Mouse (Mus musculus): ENCODE measurements at regions not wholly inside any gene's neighbourhood (a gene's known extent, or its start where the extent isn't known, plus 50 kb on each side); places are given as distances from the start of the nearest gene placed in this dataset.
A peak's percentile ranks its signal among the peaks of the same experiment; 100 is the strongest.
"Not testable (repeated sequence)": the region's sequence is repeated elsewhere in the genome, so short reads cannot be mapped to it uniquely, and the experiment has no call there.

GRCm38 (mm10) chr15:43581246-43581645 lies 3447.1 kb downstream of the 9330182O14Rik start:
- no peak for DNase-seq

GRCm38 (mm10) chr15:43585751-43586150 lies 3451.6 kb downstream of the 9330182O14Rik start:
- DNase-seq: no peak

GRCm38 (mm10) chr15:43588021-43588420 lies 3453.9 kb downstream of the 9330182O14Rik start:
- DNase-seq: no peak

- no peak for DNase-seq
Measured at GRCm38 (mm10) chr15:43607700-43608099, 3473.5 kb downstream of the 9330182O14Rik start.

GRCm38 (mm10) chr15:43609901-43610300 lies 3475.7 kb downstream of the 9330182O14Rik start:
- DNase-seq: no peak

GRCm38 (mm10) chr15:43614004-43614661 lies 3480.0 kb downstream of the 9330182O14Rik start:
- no peak for DNase-seq

- DNase-seq: no peak
Measured at GRCm38 (mm10) chr15:43615727-43616126, 3481.6 kb downstream of the 9330182O14Rik start.

GRCm38 (mm10) chr15:43624431-43624965 lies 3490.3 kb downstream of the 9330182O14Rik start:
- DNase-seq: no peak

- DNase-seq: no peak
Measured at GRCm38 (mm10) chr15:43625021-43625510, 3490.9 kb downstream of the 9330182O14Rik start.

- DNase-seq: no peak
Measured at GRCm38 (mm10) chr15:43650818-43651500, 3516.8 kb downstream of the 9330182O14Rik start.

GRCm38 (mm10) chr15:43663648-43664047 lies 3529.5 kb downstream of the 9330182O14Rik start:
- DNase-seq: no peak

GRCm38 (mm10) chr15:43678844-43679243 lies 3544.7 kb downstream of the 9330182O14Rik start:
- DNase-seq: no peak

GRCm38 (mm10) chr15:43682176-43682575 lies 3548.0 kb downstream of the 9330182O14Rik start:
- no peak for DNase-seq

GRCm38 (mm10) chr15:43691998-43692397 lies 3557.8 kb downstream of the 9330182O14Rik start:
- not testable (repeated sequence) for DNase-seq

GRCm38 (mm10) chr15:43695451-43695850 lies 3561.3 kb downstream of the 9330182O14Rik start:
- no peak for DNase-seq

- no peak for DNase-seq
Measured at GRCm38 (mm10) chr15:43717035-43717434, 3582.9 kb downstream of the 9330182O14Rik start.

- no peak for DNase-seq
Measured at GRCm38 (mm10) chr15:43717559-43717958, 3583.4 kb downstream of the 9330182O14Rik start.

GRCm38 (mm10) chr15:43720916-43721315 lies 3586.8 kb downstream of the 9330182O14Rik start:
- DNase-seq: no peak

GRCm38 (mm10) chr15:43735697-43736096 lies 3601.5 kb downstream of the 9330182O14Rik start:
- no peak for DNase-seq

GRCm38 (mm10) chr15:43758256-43758655 lies 3624.1 kb downstream of the 9330182O14Rik start:
- peak in 1 of 2 experiments; percentile 1 for DNase-seq

GRCm38 (mm10) chr15:43764606-43765005 lies 3630.4 kb downstream of the 9330182O14Rik start:
- no peak for DNase-seq

- DNase-seq: no peak
Measured at GRCm38 (mm10) chr15:43772718-43773117, 3638.6 kb downstream of the 9330182O14Rik start.

GRCm38 (mm10) chr15:43782126-43782632 lies 3648.0 kb downstream of the 9330182O14Rik start:
- not testable (repeated sequence) for DNase-seq

- DNase-seq: no peak
Measured at GRCm38 (mm10) chr15:43784171-43784570, 3650.0 kb downstream of the 9330182O14Rik start.
